Mouse (Mus musculus) embryonic facial prominence, embryonic 12.5 days (tissue): ENCODE results near the gene Cdk16. TPM values are rescaled to one million over a fixed set of nuclear protein-coding genes. Genes with fewer than 3 reads are reported as not detected.

Experiments used
- polyA plus RNA-seq: library from polyadenylated mRNA; unstranded; fragments of >200 nt; fragmentation: Nextera tagmentation; extraction: Ambion mirVana; gene quantifications from 2 replicates; pipeline ENCODE4 v1.2.1, GENCODE M21; 2016

Cdk16 gene
- polyA plus RNA-seq, 1 experiment from 2014 or later: 139 TPM

Other genes starting within 250 kb of the Cdk16 start
- gene Rgn, start 138.2 kb upstream of the Cdk16 start, polyA plus RNA-seq: 0.23 and 0.46 TPM in 2 replicates
- 76.5 and 77.7 TPM in 2 replicates for gene Rbm10, start 70.5 kb upstream of the Cdk16 start, polyA plus RNA-seq
- gene Ndufb11, start 70.3 kb upstream of the Cdk16 start, polyA plus RNA-seq: 207 and 208 TPM in 2 replicates
- 249 and 252 TPM in 2 replicates for gene Uba1, start 29.6 kb upstream of the Cdk16 start, polyA plus RNA-seq
- gene Usp11, start 16.0 kb downstream of the Cdk16 start, polyA plus RNA-seq: 68.4 and 68.6 TPM in 2 replicates
- gene Araf, start 109.9 kb downstream of the Cdk16 start, polyA plus RNA-seq: 107 and 113 TPM in 2 replicates
- 16.0 and 17.9 TPM in 2 replicates for gene Timp1, start 182.2 kb downstream of the Cdk16 start, polyA plus RNA-seq
- 2.3 and 2.5 TPM in 2 replicates for gene Syn1, start 233.1 kb downstream of the Cdk16 start, polyA plus RNA-seq
- gene Cfp, start 243.6 kb downstream of the Cdk16 start, polyA plus RNA-seq: 3.4 and 4.3 TPM in 2 replicates